Comparison of ENCODE assay signal across 14 mouse cellular contexts in genomic region chr4:59567576-59568260, GRCm38 (mm10).
"Had no signal": no experiment of that assay in that cellular context is flagged by ENCODE, and none has a peak within 500 bp of the region (broad histone marks: within the 10 kb centered on the region; RNA-seq: fewer than 3 reads in every experiment).

No protein-coding gene starts in this region.

- H3K27me3 ChIP-seq: limb, embryonic 15.5 days; midbrain, embryonic 15.5 days; neural tube, embryonic 12.5 days had no signal

- H3K9me3 ChIP-seq: limb, embryonic 15.5 days; midbrain, embryonic 15.5 days; neural tube, embryonic 12.5 days had no signal

- DNase-seq: kidney, adult 11 months; kidney, adult 9 months; kidney, postnatal 36 days; layer of hippocampus, adult 9-11 months; layer of hippocampus, postnatal 36 days; lung, embryonic 14.5 days; lung, postnatal 14 days; right cerebral cortex, postnatal 25 days; thymus, postnatal 14 days had no signal

- H3K4me3 ChIP-seq: limb, embryonic 15.5 days; midbrain, embryonic 15.5 days; neural tube, embryonic 12.5 days had no signal

- ATAC-seq: midbrain, embryonic 15.5 days had no signal

- H3K4me2 ChIP-seq: limb, embryonic 15.5 days; lung, embryonic 14.5 days; midbrain, embryonic 15.5 days; neural tube, embryonic 12.5 days had no signal

- H3K9ac ChIP-seq: limb, embryonic 15.5 days; lung, embryonic 14.5 days; midbrain, embryonic 15.5 days; neural tube, embryonic 12.5 days had no signal

- H3K27ac ChIP-seq: kidney, postnatal 0 days; limb, embryonic 15.5 days; midbrain, embryonic 15.5 days; neural tube, embryonic 12.5 days; stomach, postnatal 0 days had no signal

- H3K36me3 ChIP-seq: limb, embryonic 15.5 days; midbrain, embryonic 15.5 days; neural tube, embryonic 12.5 days had no signal

- H3K4me1 ChIP-seq: limb, embryonic 15.5 days; midbrain, embryonic 15.5 days; neural tube, embryonic 12.5 days had no signal
